Mouse (Mus musculus): ENCODE results near the gene Vsig2.
A peak's percentile ranks its signal among the peaks of the same experiment; 100 is the strongest.

Vsig2 gene

DNA sequence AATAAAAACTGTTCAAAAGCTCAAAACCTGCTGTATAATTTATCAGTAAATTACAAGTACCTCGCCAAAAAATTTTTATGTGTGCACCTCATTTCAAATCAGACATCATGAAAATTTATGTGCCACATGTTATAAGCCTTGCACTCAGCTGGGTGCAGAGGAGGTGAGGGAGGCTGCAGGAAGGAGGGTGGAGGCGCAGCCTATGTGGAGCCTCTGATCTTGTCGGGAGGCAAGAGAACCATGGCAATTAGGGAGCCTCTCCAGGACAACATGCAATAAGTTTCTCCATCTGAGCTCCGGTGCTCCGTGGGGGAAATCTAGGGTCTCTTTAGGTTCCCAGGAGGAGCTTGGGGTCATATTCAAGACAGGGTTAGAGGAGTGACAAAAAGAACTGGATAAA is 28.4 kb downstream of the Vsig2 start:
- no peak for DNase-seq

- DNase-seq: peak; percentile 45
These were observed 29.0 kb downstream of the Vsig2 start for GRCm38 (mm10) chr9:37567892-37568604.

DNA sequence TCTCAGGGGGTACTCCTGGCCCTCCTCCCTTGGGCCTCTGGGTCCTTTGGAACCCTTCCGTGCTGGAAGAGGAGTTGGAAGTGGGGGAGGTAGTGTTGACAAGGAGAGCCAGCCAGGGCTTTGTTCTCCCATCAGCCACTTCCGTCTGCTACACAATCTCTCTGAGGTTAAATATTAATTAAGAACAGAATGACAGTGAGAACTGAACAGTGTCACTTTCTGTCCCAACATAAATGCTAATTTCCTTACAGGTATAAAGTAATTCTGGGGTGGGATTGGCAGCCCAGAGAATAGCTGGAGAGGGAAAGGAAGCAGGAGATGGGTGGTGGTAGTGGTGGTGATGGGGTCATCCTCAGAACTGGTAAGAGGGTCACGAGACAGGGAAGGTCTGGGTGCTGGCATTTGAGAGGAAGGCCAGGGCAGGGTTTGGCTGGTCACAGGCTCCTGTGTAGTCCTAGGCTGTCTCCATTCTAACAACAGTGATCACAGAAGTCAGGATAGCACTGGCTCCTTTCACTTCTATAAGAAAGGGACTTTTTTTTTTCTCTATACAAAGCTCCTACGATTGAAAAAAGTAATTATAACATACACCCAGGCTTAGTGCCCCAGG is 29.7 kb downstream of the Vsig2 start:
- DNase-seq: peak; percentile 40

- DNase-seq: no peak
These were observed 30.3 kb downstream of the Vsig2 start for GRCm38 (mm10) chr9:37569231-37569835.

- no peak for DNase-seq
These were observed 33.3 kb downstream of the Vsig2 start for GRCm38 (mm10) chr9:37572204-37572876.

DNA sequence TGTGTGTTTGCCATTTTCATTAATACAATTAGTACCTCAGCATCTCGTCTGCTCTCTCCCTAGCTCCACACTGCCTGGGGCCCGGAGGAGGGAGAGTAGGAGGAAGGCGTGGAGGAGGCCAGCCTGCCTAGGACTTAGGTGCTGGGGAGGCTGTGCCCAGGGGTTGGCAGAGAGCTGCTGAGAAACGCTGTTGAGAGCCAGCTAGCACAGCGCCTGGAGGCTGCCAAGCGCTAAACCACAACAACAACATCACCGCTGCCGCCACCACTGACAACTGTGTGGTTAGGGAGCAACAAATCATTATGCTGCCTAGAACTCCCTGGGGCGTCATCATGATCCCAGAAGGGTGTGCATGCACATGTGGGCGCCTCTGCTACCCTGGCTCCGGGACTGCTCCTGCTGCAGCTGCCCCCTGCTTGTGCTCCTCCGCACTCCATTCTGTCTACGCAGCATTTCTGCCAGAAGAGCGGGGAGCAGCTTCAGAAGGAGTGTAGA is 37.4 kb downstream of the Vsig2 start:
- DNase-seq: no peak

- no peak for DNase-seq
These were observed 44.5 kb downstream of the Vsig2 start for GRCm38 (mm10) chr9:37583594-37583993.

- DNase-seq: no peak
These were observed 47.7 kb downstream of the Vsig2 start for GRCm38 (mm10) chr9:37586718-37587117.

DNA sequence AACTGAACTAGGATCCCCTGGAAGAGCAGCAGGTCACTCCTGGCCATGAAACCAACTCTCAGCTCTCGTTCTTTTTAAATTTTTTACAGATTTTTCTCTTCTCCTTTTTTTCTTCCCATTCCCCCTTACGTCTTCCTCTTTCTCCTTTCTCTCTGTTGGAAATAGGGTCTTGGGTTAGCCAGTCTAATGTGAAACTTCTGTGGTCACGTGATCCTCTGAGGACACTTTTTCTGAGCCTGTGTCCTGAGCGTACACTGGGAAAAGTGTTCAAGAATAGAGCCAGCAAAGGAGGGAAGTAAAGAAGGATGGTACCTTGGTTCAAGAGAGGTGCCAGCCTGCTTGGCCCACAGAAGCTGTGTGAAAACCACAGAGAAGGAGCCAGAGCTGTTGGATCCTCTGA is 51.3 kb downstream of the Vsig2 start:
- DNase-seq: no peak

DNA sequence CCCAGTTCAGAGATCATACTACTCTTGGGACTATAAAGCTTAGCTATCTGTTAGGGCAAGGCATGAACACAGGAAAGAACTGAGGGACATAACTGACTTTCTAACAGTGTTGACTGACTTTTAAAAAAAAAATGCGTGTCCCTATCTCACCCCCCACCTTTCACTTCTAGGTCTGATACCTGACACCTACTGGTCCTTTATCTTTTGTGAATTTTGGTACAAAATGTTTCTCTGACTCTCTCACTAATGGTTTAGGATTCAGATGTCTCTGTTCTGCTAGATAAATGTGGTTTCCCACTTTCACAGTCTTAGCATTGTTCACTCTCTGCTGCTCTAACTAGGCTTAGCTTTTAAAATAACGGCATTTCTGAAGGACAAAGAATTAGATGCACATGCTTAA is 53.0 kb downstream of the Vsig2 start:
- no peak for DNase-seq

GRCm38 (mm10) chr9:37592633-37593032 is 53.6 kb downstream of the Vsig2 start:
- DNase-seq: no peak

GRCm38 (mm10) chr9:37593690-37594089 is 54.6 kb downstream of the Vsig2 start:
- no peak for DNase-seq

Data from kidney, postnatal 14 days (tissue).